Mouse (Mus musculus) megakaryocyte, adult 5-6 weeks (primary cell): ENCODE data around the gene Igsf23. TPM values are rescaled to one million over a fixed set of nuclear protein-coding genes. Genes with fewer than 3 reads are reported as not detected.
"Not testable (repeated sequence)": the region's sequence is repeated elsewhere in the genome, so short reads cannot be mapped to it uniquely, and the experiment has no call there.

ENCODE experiments used
- ATAC-seq: 2 replicates; pipeline ENCODE4 v1.8.0; 2016; ENCODE audit warnings: mild to moderate bottlenecking, inconsistent platforms; ENCODE audit not compliant: poor library complexity, severe bottlenecking
- total RNA-seq, 2 experiments: library from RNA; stranded (forward) in 1 of 2; stranded (reverse) in 1 of 2; fragments of 153-499, 151-499 nt in 1 of 2; fragments of 221-1000, 200-1000 nt in 1 of 2; gene quantifications; 2 replicates each; pipeline versions ENCODE4 v1.2.3 to v1.2.4; 2015 to 2017

The Igsf23 gene
- total RNA-seq, 2 experiments from 2014 or later: 0.11 to 0.31 TPM

DNA sequence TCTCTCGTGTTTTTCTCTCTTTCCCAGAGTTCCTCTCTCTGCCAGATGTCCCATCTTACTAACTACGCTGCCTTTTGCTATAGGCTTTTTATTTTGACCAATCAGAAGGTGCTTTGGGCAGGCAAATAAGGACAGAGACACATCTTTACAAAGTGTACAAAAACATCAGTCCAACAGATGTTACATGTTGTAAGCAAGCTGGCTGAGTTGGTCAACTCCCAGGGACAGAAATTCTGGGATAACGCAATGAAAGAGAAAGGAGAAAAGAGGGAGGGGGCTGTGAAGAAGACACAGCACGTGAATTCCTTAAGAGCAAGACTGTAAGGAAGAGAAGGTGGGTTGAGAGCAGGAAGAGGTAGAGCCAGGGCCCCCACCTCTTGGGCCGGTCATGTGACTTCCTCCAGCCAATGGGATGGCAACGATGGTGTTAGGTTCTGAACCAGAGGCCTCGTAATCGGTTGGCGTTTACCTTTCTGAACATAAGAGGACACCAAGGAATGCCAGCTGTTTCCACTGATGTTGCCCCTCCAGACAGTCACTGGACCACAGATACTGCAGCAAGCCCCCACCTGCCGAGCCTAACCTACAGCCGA lies 13.2 kb downstream of the Igsf23 start:
- ATAC-seq: no peak

DNA sequence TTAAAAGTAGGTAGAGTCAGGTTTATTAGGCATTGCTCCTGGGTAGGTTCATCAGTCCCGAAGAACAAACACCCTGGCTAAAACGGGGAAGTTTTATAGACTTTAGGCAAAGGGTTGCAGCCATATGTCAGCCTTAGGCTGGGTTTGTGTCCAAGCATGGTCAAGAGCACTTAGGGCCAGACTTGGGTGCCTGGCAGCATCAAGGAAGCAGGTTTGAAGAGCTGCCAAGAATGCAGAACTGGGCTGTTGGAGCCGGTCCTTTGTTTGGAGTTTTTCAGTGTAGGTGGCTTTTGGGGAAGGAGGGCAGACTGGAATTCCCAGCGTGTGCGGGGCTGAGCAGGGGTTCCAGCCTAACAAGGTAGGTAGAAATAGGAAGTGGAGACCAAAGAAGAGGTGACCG lies 14.6 kb downstream of the Igsf23 start:
- ATAC-seq: no peak

DNA sequence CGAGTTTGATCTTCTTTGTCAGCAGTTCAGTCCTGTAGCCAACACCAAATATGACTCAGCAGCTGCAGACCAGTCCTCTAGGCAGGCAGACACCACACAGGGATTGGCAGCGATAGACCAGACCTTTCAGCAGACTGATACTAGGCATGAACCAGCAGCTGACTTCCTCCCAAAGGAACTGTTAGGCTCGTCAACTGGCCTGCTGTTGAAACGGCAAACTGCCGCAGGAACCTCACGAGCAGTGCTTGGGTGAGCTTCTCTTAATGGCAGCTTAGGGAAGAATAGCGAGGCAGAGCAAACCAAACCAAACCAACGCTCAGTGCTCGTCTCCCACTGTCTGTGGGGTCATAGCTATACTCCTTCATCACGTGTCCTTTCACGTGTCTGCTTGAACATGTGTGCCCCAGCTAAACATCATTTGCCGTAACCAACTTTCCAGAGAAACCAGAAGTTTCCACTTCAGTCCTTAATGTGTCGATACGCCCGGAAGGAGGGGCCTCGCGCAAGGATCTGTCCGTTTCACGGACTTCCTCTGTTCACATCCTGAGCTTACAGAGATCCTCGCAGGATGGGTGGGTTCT lies 15.3 kb downstream of the Igsf23 start:
- peak; percentile 53 for ATAC-seq

DNA sequence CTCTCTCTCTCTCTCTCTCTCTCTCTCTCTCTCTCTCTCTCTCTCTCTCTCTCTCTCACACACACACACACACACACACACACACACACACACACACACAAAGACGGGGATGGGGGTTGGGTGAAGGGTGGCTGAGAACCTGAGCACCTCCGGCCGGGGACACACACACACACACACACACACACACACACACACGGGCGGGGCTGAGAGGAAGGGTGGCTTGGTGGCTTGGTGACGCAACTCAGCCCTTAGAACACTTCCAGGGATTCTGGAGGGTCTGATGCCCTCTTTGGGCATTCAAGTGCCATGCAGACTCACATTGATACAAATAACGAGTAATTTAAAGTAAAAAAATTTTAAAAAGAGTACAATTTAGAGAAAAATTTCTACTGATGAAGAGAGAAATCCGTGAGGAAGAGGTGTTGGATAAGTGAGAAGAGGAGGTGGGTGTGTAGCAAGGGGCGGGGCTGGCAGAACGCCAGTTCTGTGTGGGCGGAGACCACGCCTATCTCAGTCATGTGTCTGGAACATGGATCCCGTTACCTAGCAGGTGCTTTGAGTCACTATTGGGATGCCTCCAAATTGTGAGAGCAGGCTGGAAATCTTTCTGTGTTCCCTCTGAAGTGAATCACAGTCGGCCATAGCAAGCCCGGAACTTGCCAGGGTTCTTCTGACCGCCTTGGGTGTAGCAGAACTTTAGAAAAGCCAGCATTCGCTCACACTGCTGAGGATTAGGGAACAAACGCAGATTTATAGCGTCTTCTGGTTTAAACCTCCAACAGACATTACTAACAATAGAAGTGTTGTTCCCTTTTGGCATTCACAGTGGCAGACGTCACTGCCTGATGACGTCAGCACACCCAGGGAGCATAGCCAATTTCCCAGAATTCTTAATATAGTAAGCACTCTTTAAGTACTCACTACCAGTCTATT lies 17.4 kb downstream of the Igsf23 start:
- ATAC-seq: peak; percentile 59

DNA sequence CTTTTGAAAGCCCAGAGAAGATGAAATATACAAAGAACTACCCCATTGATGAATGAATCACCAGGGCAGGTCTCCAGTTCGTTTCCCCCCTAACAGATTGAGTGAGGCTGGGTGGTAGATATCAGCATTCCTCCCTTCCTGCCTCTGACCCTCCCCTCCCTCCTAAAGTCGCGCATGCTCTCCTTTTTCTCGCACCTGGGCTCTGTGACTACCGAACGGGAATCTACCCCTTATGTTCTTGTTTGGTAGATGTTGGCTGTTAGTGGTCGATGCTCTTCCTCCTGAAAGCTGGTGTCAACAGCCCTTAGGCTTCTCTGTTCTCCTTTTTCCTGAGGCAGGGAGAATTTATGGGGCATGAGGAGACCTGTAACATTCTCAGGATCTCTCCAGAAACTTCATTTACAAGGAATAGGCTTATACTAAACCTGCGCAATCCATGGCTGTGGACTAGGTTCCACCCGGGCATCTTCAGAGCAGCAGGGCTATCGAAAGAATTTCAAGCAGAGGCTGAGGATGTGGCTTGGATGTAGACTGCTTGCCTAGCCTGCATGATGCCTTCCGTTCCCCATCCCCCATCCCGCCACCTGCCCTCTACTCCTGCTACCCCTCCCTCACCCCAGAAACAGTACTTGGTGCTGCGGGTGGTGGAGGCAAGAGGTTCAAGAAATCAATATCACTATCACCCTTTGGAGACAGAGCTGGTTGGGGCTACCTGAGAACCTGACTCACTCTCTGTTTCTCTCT lies 18.3 kb downstream of the Igsf23 start:
- ATAC-seq: peak; percentile 26; the same call in 1 of the 2 replicates

DNA sequence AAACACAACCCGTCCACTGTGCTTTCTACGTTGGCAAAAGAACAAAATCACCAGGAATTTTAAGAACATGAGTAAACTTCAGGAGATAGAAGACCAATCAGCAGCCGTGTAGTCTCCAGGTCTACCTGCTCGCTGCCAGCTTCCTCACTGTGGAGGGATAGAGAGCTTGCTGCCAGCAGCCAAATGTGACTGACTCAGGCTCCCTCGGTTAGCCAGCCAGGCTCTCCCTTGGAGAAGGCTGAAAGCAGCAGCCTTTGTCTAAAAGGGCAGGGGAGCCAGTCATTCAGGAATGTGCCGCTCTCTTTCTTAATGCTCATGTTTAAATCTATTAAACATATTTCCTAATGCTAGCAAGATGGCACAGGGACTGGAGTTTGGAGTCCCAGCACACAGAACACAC lies 20.1 kb downstream of the Igsf23 start:
- not testable (repeated sequence) for ATAC-seq

DNA sequence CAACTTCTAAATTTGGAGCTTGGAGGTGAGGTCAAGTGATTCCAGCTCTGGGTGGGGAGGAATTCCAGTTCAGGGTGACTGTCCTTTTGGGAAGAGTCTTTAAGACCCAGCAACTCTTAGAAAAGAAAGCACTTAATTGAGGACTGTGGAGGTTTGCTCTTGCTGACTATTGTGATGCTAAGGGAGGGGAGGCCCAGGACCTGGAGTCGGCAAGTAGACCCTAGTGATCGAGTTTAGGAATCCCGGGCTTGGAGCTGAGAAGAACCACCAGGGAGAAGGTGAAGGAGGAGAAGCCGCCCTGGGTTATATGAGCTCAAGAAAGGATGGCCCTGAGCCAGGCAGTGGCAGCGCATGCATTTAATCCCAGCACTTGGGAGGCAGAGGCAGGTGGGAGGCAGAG lies 22.1 kb downstream of the Igsf23 start:
- ATAC-seq: no peak

DNA sequence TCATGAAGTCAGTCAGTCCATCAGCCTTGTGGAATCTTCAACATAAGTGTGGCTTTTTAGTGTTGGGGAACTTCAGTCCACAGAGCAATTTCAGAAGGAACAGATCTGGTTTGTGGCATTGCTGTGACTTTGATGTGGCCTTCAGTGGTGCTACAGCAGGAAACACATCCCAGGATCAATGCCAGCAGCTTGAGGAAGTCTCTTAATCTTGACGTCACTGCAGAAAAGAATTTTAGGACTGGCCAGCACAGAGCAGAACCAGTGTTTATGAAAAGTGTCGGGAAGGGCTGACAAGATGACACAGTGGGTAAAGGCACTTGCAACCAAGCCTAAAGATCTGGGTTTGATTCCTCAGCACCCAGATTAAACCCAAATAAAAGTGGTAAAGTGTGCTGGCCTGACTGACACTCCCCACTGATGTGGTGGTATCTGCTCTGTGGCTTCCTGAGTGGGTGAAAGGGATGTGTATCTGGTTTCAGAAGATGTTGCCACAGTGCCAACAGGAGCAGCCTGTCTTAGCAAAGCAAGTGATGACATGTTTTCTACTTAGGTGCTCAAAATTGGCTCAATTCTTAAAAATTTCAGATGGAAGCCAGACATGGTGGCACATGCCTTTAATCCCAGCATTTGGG lies 23.6 kb downstream of the Igsf23 start:
- ATAC-seq: peak; percentile 72

DNA sequence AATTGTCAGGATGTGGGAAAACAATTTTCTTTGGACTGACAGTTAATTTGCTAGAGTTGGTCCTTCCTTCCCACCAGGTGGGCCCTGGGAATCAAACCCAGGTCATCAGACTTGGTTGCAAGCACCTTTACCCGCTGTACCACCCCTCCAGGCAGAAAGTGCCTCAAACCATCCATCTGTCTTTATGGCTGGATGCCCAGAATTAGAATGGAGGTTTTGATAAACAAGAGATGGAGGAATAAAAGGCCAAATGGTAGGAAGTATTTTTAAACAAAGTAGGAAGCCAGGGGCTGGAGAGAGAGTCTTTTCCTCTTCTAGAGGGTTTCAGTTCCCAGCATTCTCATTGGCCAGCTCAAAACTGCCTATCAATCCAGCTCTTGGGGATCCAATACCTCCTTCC lies 25.2 kb downstream of the Igsf23 start:
- no peak for ATAC-seq

DNA sequence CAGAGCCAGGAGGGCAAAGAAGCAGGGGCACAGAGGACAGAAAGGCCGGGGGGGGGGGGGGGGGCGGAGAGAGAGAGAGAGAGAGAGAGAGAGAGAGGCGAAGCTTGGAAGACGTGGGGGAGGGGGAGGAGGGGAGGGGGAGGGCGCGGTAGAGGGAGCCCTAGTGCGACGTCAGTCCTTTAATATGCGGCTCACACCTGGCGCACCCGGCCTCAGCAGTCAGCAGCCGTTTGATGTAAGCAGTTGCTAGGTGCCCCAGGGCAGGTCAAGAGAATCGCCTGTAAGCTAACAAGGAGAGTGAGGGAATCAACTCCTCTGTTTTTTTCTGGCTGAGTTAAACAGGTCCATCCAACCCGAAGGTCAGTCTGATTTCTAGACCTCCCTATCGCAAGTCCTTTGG lies 26.8 kb downstream of the Igsf23 start:
- ATAC-seq: no peak

DNA sequence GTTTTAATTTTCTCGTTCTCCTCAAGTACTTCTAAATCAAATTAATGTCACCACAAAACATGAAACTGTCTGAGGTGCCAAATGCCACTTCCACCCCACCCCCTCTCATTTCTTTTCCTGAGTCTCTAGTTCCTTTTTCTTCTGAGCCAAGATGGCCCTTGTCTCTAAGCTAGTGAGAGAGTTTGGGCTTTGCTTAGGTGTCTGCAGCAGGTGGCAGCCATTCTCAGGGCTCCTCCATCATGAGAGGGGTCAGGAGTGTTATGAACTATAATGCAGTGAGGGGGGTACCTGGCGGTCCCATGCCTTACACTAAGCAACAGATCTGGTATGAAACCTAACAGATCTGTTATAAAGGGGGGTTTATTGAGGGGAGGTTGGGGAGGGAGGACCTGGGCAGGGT lies 27.2 kb downstream of the Igsf23 start:
- peak; percentile 41; the same call in 1 of the 2 replicates for ATAC-seq

DNA sequence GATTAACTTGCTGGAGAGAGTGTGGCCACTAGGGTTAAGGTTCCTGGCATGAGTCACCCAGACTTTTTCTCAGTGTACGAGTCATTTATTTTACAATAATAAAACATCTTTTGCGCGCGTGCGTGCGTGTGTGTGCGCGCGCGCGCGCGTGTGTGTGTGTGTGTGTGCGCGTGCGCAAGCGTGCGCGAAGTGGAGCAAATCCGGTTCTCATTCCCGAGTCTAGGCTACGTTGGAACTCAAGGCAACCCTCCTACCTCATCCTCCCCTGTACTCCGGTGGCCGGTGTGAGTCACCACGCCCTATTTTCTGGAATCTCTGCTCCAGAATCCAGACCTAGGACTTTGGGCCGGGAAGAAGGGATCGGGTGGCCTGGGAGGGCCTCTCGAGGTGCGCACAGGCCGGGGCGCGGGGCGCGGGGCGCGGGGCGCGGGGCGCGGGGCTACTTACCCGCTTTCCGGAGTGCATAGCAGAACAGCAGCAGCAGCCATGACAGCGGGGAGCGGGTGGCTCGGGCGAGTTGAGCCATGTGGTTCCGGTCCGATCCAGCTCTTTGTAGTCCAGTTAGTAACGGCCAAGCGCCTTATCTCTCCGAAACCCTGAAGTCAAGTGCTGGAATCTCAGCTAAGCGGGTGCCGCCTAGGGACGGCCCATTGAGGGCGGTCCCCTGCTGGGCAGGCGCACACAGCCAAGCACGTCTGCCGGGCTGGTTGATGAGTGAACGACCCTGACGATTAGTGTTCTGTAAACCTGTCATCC lies 29.9 kb downstream of the Igsf23 start, which contains the start of gene Pvr:
Pvr (minus strand) TSS at position 655 of the 756 bp plus-strand sequence.
- peak; percentile 79 for ATAC-seq

DNA sequence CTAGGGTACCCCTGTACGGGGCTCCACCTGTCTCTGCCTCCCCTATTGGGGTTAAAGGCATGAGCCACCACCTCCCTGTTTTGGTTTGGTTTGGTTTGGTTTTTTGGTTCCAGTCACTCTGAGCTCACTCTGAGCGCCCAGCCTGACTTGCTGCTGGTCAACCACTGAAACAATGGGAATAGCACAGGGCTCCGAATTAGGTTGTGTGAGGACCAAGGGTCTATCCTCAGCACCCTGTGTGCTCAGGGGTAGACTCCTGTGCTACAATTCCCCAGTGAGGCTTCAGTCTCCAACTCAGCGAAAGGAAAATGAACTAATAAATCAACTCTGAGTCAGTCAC lies 30.4 kb downstream of the Igsf23 start:
- ATAC-seq: no peak

DNA sequence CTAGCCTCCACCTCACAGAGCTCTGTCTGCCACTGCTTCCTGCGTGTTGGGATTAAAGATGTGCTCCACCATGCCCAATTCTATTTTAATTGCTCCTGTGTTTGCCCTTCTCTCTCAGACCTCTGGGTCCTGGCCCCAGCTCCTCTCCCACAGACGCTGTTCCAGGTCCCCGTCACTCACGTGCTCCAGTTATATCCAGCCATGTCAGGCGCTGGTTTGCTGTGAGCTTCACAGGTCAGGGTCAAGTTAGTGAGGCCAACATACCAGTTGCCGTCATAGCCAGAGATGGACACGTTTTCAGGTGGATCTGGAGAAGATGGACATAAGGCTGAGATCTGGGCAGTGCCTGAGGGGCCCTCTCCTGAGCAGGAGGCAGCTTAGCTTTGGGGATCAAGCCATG lies 36.0 kb downstream of the Igsf23 start:
- ATAC-seq: no peak

DNA sequence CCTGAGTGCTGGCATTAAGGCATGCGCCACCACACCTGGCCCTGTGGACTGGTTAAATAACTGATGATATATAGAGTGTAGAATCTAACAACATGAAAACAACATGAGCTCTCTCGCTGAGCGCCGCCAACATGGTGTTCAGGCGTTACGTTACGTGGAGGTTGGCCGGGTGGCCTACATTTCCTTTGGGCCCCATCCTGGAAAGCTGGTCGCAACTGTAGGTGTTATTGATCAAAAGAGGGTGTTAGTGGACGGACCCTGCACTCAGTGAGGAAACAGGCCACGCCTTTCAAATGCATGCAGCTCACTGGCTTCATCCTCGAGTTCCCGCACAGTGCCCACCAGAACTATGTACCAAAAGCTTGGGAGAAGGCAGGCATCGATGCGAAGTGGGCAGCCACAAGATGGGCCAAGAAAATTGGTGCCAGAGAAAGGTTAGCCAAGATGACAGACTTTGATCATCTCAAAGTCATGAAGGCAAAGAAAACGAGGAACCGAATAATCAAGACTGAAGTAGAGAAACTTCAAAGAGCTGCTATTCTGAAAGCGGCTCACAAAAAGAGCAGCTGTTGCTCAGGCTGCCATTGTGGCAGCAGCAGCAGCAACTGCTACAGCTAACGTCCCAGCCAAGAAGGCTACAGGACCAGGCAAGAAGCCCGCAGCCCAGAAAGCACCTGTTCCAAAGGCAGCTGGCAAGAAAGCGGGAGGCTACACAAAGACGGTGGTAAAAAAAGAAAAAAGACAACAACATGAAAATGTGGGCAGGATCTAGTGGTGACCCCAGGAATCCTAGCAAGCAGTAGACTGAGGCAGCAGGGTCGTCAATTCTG lies 38.6 kb downstream of the Igsf23 start:
- ATAC-seq: no peak

DNA sequence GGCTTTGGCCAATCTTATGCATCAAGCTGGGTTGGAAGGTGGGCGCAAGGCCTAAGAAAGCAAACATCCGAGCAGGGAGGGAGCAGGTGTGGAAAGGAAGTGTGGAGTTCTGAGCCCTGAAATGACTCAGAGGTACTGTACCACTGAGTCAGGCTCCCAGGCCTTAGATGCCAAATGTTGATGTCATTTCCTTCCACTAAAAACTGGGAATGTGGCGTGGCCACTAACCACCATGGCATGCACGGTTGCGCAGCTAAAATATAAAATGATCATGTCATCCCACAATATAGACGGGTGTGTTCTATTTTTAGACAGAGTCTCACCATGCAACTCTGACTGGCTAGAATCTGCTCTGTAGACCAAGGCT lies 39.3 kb downstream of the Igsf23 start:
- ATAC-seq: no peak

DNA sequence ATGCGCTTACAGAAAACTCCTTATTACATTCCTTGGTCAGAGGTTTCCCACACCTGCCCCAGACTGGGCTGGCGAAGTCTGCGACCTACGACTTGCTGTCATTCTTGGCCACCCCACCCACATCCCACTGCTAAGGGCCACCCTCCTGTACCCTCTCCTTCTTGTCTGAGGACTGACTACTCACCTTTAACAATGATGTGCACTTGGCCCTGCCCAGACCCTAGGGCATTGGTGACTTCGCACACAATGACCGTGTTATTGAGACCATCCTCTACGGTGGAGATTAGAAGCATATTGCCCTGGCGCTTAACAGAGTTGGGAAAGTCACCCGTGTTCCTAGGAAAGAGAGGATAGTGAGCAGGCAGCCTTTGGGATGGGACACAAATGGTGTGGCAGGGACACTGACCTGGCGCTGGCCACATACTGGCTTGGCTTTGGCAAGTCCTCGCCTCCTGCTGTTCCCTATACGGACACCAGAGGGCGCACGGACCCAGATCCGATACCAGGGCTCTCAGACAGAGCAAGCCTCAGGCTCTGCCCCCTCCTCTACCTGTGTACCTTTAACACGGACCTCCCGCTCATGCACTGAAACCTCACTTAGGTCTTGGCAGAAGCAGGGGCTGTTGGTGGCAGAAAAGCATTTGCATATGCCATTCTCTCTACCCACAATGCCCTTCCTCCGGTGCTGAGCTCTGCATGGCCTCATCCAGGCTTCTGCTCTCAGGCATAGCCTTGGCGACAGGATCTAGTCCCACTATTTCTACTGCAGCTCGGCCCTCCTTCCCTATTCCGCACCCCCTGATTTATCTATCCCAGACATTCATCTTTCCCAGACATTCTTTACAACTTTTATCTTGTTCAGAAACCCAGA lies 39.9 kb downstream of the Igsf23 start:
- ATAC-seq: peak; percentile 96

DNA sequence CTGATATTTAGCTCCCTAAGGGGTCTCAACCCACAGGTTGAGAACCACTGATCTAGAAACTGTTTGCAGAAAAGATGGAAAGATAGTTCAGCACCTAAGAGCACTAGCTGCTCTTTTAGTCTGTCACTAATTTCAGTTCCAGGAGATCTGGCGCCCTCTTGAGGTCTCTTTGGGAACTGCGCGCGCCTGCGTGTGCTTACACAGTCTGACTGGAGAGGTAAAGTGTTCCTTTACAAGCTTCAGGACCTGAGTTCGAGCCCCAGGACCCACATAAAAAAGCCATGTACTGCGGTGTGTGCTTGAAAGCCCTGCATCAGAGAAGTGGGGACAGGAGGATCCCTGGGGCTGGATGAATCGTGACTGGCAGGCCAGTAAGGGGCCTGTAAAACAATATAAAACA lies 60.7 kb downstream of the Igsf23 start:
- peak; percentile 64 for ATAC-seq
